Mouse (Mus musculus): ENCODE measurements around the gene Zfp786. TPM values are rescaled to one million over a fixed set of nuclear protein-coding genes. Genes with fewer than 3 reads are reported as not detected.
"Not testable (repeated sequence)": the region's sequence is repeated elsewhere in the genome, so short reads cannot be mapped to it uniquely, and the experiment has no call there.

Gene Zfp786
- polyA plus RNA-seq, 1 experiment = not detected

GRCm38 (mm10) chr6:47771760-47772159 lies 58.9 kb downstream of the Zfp786 start:
- H3K4me1 ChIP-seq (ENCODE audit: control insufficient read depth, insufficient read depth, insufficient read length, low read length); H3K27ac ChIP-seq (replicated peaks; ENCODE audit: low read depth, low read length): not testable (repeated sequence)
- H3K4me3 ChIP-seq (ENCODE audit: insufficient read depth, low read depth, low read length) = peak overlapping the region; percentile 29; the same call in 1 of the 2 replicates

- not testable (repeated sequence) for H3K4me1 ChIP-seq (ENCODE audit: control insufficient read depth, insufficient read depth, insufficient read length, low read length); H3K27ac ChIP-seq (replicated peaks; ENCODE audit: low read depth, low read length); H3K4me3 ChIP-seq (ENCODE audit: insufficient read depth, low read depth, low read length)
Observed at GRCm38 (mm10) chr6:47771113-47771512, 59.6 kb downstream of the Zfp786 start.

- not testable (repeated sequence) for H3K4me3 ChIP-seq (ENCODE audit: insufficient read depth, low read depth, low read length); H3K27ac ChIP-seq (replicated peaks; ENCODE audit: low read depth, low read length); H3K4me1 ChIP-seq (ENCODE audit: control insufficient read depth, insufficient read depth, insufficient read length, low read length)
Observed at GRCm38 (mm10) chr6:47769861-47770260, 60.8 kb downstream of the Zfp786 start.

Other genes starting within 250 kb of the Zfp786 start
- 12.3 and 14.1 TPM in 2 replicates for gene Ezh2, start 235.5 kb downstream of the Zfp786 start, polyA plus RNA-seq (2012; ENCODE audit: insufficient read depth, insufficient read length, missing spikeins)
- 30.2 and 50.2 TPM in 2 replicates for gene Pdia4, start 17.4 kb downstream of the Zfp786 start, polyA plus RNA-seq (2012; ENCODE audit: insufficient read depth, insufficient read length, missing spikeins)
- 2.6 and 3.3 TPM in 2 replicates for gene Zfp398, start 4.8 kb upstream of the Zfp786 start, polyA plus RNA-seq (2012; ENCODE audit: insufficient read depth, insufficient read length, missing spikeins)
- 1.6 and 1.7 TPM in 2 replicates for gene Zfp282, start 46.3 kb upstream of the Zfp786 start, polyA plus RNA-seq (2012; ENCODE audit: insufficient read depth, insufficient read length, missing spikeins)
- 2.1 and 4.5 TPM in 2 replicates for gene Zfp212, start 89.6 kb upstream of the Zfp786 start, polyA plus RNA-seq (2012; ENCODE audit: insufficient read depth, insufficient read length, missing spikeins)
- gene Zfp956, start 122.5 kb upstream of the Zfp786 start, polyA plus RNA-seq (2012; ENCODE audit: insufficient read depth, insufficient read length, missing spikeins) = 1.9 TPM in 1 of 2 replicates, not detected in the other
- 4.8 and 9.8 TPM in 2 replicates for gene Zfp777, start 218.0 kb upstream of the Zfp786 start, polyA plus RNA-seq (2012; ENCODE audit: insufficient read depth, insufficient read length, missing spikeins)